Mouse (Mus musculus): ENCODE measurements around the gene Zc3hc1.

The Zc3hc1 gene

GRCm38 (mm10) chr6:30390714-30391697 lies at the start of gene Zc3hc1:
Gene Zc3hc1, minus strand, starts transcription at chr6:30391028.
- in situ Hi-C loops (cut with MboI; ENCODE audit: unreplicated experiment in 2 of 2) = loop anchor here in 1 of 2 experiments (25.0 kb wide), 2 partner anchors 779 to 1229 kb away; partner anchors contain the start of genes Rbm28 and Tnpo3

GRCm38 (mm10) chr6:30439576-30439975 lies 48.7 kb upstream of the Zc3hc1 start:
- in situ Hi-C loops (cut with MboI; ENCODE audit: unreplicated experiment in 2 of 2) = no loop called here

DNA sequence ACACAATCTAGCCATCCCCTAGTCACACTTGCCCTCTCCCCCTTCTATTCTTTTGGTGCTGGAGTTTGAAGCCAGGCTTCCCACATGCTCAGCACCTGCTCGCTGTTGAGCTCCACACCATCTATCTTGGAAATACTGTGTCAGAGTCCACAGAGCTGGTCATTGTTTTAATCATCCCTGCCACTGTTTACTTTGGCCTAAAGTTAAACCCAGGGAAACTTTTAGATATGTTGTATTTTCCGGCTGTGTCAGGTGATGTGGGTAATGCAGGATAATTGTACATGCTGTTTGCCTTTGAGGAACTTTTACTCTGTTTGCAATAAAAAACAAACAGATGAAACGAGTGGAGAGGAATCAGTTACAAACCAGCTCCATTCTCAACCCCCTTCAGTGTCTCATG lies 46.2 kb upstream of the Zc3hc1 start:
- in situ Hi-C loops (cut with MboI; ENCODE audit: unreplicated experiment in 2 of 2) = no loop called here

DNA sequence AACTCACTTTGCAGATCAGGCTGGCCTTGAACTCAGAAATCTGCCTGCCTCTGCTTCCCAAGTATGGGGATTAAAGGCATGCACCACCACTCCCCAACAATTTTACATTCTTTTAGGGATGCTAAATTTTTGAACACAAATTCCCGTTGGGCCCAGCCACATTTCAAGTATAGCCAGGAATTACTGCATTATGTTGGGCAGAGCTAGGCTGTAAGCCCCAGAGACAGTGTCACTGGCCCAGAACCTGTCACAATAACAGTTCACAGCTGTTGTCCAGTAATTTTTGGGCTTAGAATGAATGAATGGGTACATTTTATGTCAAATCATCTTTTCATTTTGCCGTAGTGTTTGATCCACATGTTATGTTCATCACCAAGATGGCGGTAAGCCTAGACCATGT lies 45.6 kb upstream of the Zc3hc1 start:
- in situ Hi-C loops (cut with MboI; ENCODE audit: unreplicated experiment in 2 of 2) = no loop called here

DNA sequence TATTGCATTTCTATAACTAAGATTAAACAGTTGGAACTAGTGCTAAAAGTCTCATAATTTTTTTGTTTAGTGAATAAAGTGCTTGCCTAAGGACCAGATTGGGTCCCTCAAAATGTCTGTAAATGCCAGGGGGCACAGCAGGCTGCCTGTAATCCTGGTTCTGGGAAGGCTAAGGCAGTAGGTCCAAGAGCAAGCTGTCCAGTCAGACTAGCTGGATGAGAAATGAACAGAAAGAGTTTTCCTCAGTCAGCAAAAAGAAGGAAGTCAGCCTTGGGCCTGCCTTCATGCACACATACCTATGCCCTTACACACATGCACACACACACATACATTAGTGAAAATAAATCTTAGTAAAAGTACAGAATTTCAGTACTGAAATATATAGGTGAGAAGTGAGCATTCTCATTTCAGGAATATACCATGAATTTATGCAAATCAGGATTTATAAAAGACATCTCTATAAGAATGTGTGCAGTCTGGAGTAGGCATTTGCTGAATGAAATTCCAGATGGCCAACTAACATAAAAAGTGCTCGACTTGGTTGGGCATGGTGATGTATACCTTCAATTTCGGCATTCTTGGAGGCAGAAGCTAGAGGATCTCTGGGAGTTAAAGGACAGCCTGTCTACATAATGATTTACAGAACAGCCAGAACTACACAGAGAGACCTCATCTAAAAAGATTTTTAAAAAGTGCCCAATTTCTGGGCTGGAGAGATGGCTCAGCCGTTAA lies 41.8 kb upstream of the Zc3hc1 start:
- in situ Hi-C loops (cut with MboI; ENCODE audit: unreplicated experiment in 2 of 2) = no loop called here

DNA sequence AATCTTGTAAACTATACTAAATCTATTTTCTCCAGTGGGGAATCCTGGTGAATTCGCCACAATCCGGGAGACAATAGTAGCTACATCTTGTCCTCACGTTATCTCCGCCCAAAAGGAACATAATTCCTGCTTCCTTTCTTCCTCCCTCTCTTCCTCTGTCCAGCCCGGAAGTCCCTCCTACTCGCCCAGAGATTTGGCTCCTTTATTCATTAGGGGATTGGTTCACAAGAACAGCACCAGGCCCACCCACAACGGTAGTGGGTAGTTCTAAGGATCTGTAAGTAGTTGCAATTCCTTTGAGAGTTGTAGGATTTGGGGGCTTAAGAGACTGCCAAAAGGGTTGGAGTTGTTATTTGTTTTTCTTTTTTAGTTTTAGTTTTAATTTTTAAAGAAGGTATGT lies 26.0 kb upstream of the Zc3hc1 start:
- in situ Hi-C loops (cut with MboI; ENCODE audit: unreplicated experiment in 2 of 2) = loop anchor here in 1 of 2 experiments (25.0 kb wide), 1 partner anchor 1046 kb away; no protein-coding TSS in a partner anchor

GRCm38 (mm10) chr6:30416126-30416525 lies 25.3 kb upstream of the Zc3hc1 start:
- in situ Hi-C loops (cut with MboI; ENCODE audit: unreplicated experiment in 2 of 2) = loop anchor here in 1 of 2 experiments (25.0 kb wide), 1 partner anchor 1046 kb away; no protein-coding TSS in a partner anchor

GRCm38 (mm10) chr6:30411311-30411710 lies 20.5 kb upstream of the Zc3hc1 start:
- in situ Hi-C loops (cut with MboI; ENCODE audit: unreplicated experiment in 2 of 2) = loop anchor here in 1 of 2 experiments (5.0 to 25.0 kb wide), 2 partner anchors 571 to 1051 kb away; no protein-coding TSS in a partner anchor

DNA sequence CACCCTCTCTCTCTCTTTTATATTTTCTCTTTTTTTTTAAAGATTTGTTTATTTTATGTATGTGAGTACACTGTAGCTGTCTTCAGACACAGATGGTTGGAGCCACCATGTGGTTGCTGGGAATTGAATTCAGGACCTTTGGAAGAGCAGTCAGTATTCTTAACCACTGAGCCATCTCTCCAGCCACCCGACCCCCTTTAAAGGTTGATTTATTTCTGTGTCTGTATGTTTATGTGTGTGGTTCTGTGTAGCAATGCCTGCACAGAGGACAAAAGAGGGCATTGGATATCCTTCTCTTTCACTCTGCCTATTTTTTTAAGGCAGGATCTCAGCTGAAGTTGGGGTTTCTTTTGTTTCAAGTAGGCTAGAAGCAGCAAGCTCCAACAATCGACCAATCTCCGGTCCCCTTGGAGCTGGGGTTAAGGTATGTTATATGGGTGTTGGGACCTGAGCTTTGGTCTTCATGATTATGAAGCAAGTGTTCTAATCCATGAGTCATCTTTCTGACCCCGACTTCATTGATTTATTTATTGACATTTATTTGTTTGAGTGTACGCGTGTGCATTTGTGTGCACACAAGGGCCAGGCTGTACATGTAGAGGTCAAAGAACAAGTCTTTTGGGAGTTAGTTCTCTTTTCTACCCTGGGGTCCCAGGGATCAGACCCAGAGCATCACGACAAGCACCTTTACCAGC lies 18.7 kb upstream of the Zc3hc1 start:
- in situ Hi-C loops (cut with MboI; ENCODE audit: unreplicated experiment in 2 of 2) = loop anchor here (5.0 to 25.0 kb wide), 3 partner anchors 573 to 1053 kb away; no protein-coding TSS in a partner anchor

- in situ Hi-C loops (cut with MboI; ENCODE audit: unreplicated experiment in 2 of 2) = loop anchor here (10.0 to 25.0 kb wide), 2 partner anchors 627 to 1054 kb away; no protein-coding TSS in a partner anchor
Measured at GRCm38 (mm10) chr6:30408276-30408675, 17.4 kb upstream of the Zc3hc1 start.

- in situ Hi-C loops (cut with MboI; ENCODE audit: unreplicated experiment in 2 of 2) = loop anchor here (5.0 to 25.0 kb wide), 4 partner anchors 583 to 1058 kb away; no protein-coding TSS in a partner anchor
Measured at GRCm38 (mm10) chr6:30404671-30405070, 13.8 kb upstream of the Zc3hc1 start.

GRCm38 (mm10) chr6:30403465-30403864 lies 12.6 kb upstream of the Zc3hc1 start:
- in situ Hi-C loops (cut with MboI; ENCODE audit: unreplicated experiment in 2 of 2) = loop anchor here (5.0 to 25.0 kb wide), 4 partner anchors 584 to 1059 kb away; no protein-coding TSS in a partner anchor

GRCm38 (mm10) chr6:30402091-30402491 lies 11.3 kb upstream of the Zc3hc1 start:
- in situ Hi-C loops (cut with MboI; ENCODE audit: unreplicated experiment in 2 of 2) = loop anchor here (5.0 to 25.0 kb wide), 4 partner anchors 585 to 1060 kb away; no protein-coding TSS in a partner anchor

GRCm38 (mm10) chr6:30401308-30402015 lies 10.6 kb upstream of the Zc3hc1 start, which contains the start of gene Klhdc10:
Gene Klhdc10, plus strand, starts transcription at chr6:30401868.
- in situ Hi-C loops (cut with MboI; ENCODE audit: unreplicated experiment in 2 of 2) = loop anchor here (5.0 to 25.0 kb wide), 4 partner anchors 586 to 1061 kb away; no protein-coding TSS in a partner anchor

- in situ Hi-C loops (cut with MboI; ENCODE audit: unreplicated experiment in 2 of 2) = loop anchor here (5.0 to 25.0 kb wide), 4 partner anchors 587 to 1062 kb away; no protein-coding TSS in a partner anchor
Measured at GRCm38 (mm10) chr6:30400716-30401115, 9.9 kb upstream of the Zc3hc1 start.

DNA sequence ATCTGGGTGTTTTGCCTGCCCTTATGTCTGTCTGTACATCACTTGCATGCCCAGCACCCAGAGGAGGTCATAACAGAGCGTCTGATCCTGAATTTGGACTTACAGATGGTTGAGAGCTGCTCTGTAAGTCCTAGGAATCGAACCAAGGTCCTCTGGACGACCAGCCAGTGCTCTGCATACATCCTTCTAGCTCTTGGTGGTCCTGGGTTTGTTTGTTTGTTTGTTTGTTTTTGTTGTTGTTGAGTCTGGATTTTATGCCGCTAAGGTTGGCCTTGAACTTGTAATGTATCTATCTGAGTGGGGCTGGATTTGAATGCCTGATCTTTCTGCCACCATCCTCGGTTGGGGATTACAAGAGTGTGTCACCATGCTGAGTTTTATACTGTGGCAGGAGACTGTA lies 9.3 kb upstream of the Zc3hc1 start:
- in situ Hi-C loops (cut with MboI; ENCODE audit: unreplicated experiment in 2 of 2) = loop anchor here (5.0 to 25.0 kb wide), 4 partner anchors 587 to 1062 kb away; no protein-coding TSS in a partner anchor

DNA sequence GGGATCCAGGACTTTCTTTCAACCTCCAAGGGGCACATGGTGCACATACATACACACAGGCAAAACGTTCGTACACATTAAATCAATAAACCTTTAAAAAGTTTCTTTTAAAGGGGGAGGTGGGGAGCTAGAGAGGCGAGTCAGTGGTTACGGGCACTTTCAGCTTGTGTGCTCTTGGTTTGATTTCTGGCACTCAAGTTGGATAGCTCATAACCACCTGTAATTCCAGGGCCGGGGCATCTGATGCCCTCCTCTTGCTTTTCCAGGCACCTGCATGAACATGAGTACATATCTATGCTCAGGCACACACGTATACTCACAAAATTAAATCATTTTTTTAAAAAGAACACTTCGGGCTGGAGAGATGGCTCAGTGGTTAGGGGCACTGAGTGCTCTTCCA lies 1.2 kb upstream of the Zc3hc1 start:
- in situ Hi-C loops (cut with MboI; ENCODE audit: unreplicated experiment in 2 of 2) = loop anchor here in 1 of 2 experiments (25.0 kb wide), 2 partner anchors 780 to 1230 kb away; partner anchors contain the start of genes Rbm28 and Tnpo3

DNA sequence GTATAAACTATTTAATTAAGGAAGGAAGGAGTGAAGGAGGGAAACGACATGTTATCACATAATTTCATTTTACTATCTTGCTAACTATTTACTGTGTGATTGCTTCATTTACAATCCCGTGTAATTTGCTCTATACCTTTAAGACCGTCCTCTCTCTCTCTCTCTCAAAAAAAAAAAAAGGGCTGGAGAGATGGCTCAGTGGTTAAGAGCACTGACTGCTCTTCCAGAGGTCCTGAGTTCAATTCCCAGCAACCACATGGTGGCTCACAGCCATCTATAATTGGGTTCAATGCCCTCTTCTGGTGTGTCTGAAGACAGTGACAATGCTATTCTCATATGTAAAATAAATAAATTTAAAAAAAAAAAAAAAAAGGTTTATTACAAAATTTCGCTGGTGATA lies 557 bp downstream of the Zc3hc1 start:
- in situ Hi-C loops (cut with MboI; ENCODE audit: unreplicated experiment in 2 of 2) = loop anchor here in 1 of 2 experiments (25.0 kb wide), 2 partner anchors 778 to 1228 kb away; partner anchors contain the start of genes Rbm28 and Tnpo3

- in situ Hi-C loops (cut with MboI; ENCODE audit: unreplicated experiment in 2 of 2) = loop anchor here (10.0 to 25.0 kb wide), 3 partner anchors 769 to 1219 kb away; partner anchors contain the start of genes Rbm28 (in 2 of the 2) and Tnpo3 (in 1 of the 2)
Measured at GRCm38 (mm10) chr6:30381116-30381515, 9.7 kb downstream of the Zc3hc1 start.

All from v-Abl transformed pro-B cells (cell line).